26 mouse cellular contexts compared by ENCODE assay signal in genomic region chr10:122728172-122728571, GRCm38 (mm10). TPM values are rescaled to one million over a fixed set of nuclear protein-coding genes. Genes with fewer than 3 reads are reported as not detected.
DNase-seq lines count a peak whose midpoint lies in the region; ATAC-seq lines count a peak whose summit lies in the region.
"Had no signal": no experiment of that assay in that cellular context is flagged by ENCODE, and none has a peak within 500 bp of the region (broad histone marks: within the 10 kb centered on the region; RNA-seq: fewer than 3 reads in every experiment).

No protein-coding gene starts in this region.

- H3K4me1 ChIP-seq in heart, embryonic 10.5 days, result peaks cover 3% of the 10 kb centered on the region; the same call in 1 of the 2 replicates
- peaks cover 5% of the 10 kb centered on the region; the same call in 1 of the 2 replicates for H3K4me1 ChIP-seq in heart, embryonic 11.5 days (ENCODE audit: control insufficient read depth, insufficient read depth, low read length)
- H3K4me1 ChIP-seq: heart, embryonic 15.5 days; intestine, embryonic 15.5 days had no signal

- DNase-seq in heart, embryonic 10.5 days (ENCODE audit: low spot score), result peak; percentile 20
- DNase-seq in brain, adult 2 months (ENCODE audit: low read depth, low spot score), result peak; percentile 27
- peak; percentile 32 for DNase-seq in naive thymus-derived CD4-positive, alpha-beta T cell, adult 2 months (ENCODE audit: low read depth)
- no peak for DNase-seq in urinary bladder, postnatal 36 days (ENCODE audit: low spot score in 2 of 2)
- DNase-seq in T-cell, adult 2 months (ENCODE audit: low spot score), result no peak
- DNase-seq: adrenal gland, adult 2 months; adrenal gland, postnatal 14 days; B cell, adult 2 months; cerebellum, adult 11-12 months; cerebellum, adult 8-10 months; cerebellum, postnatal 10 days; forebrain, postnatal 0 days; gastrocnemius, postnatal 10 days; gastrocnemius, postnatal 36 days; heart, adult 2 months; heart, postnatal 10 days; heart, postnatal 36 days; kidney, adult 11 months; kidney, adult 8-10 months had no signal

- H3K27me3 ChIP-seq in heart, embryonic 10.5 days (ENCODE audit: insufficient read depth, poor library complexity, severe bottlenecking), result no peaks in the 10 kb centered on the region
- H3K27me3 ChIP-seq in heart, embryonic 11.5 days (ENCODE audit: control insufficient read depth, insufficient read depth, low read length), result no peaks in the 10 kb centered on the region
- H3K27me3 ChIP-seq: heart, embryonic 12.5 days; heart, embryonic 15.5 days; intestine, embryonic 15.5 days had no signal

- H3K27ac ChIP-seq in heart, embryonic 10.5 days, result no peak overlapping the region
- no peak overlapping the region for H3K27ac ChIP-seq in heart, embryonic 11.5 days (ENCODE audit: low read depth, low read length)
- H3K27ac ChIP-seq: heart, adult 2 months; heart, embryonic 15.5 days; hindbrain, embryonic 14.5 days; hindbrain, postnatal 0 days; intestine, embryonic 15.5 days had no signal

- H3K36me3 ChIP-seq in heart, embryonic 10.5 days, result no peaks in the 10 kb centered on the region
- H3K36me3 ChIP-seq in heart, embryonic 11.5 days (ENCODE audit: control insufficient read depth, insufficient read depth, low read length), result no peaks in the 10 kb centered on the region
- H3K36me3 ChIP-seq: heart, embryonic 12.5 days; heart, embryonic 15.5 days; intestine, embryonic 15.5 days had no signal

- no peaks in the 10 kb centered on the region for H3K9me3 ChIP-seq in heart, embryonic 10.5 days
- H3K9me3 ChIP-seq in heart, embryonic 11.5 days (replicated peaks; ENCODE audit: control insufficient read depth, low read length), result no peaks in the 10 kb centered on the region
- H3K9me3 ChIP-seq: heart, embryonic 12.5 days; heart, embryonic 15.5 days; intestine, embryonic 15.5 days had no signal

- no peak for ATAC-seq in heart, embryonic 11.5 days (replicated peaks; ENCODE audit: insufficient number of reproducible peaks, low FRiP score, low TSS enrichment)
- ATAC-seq: forebrain, embryonic 14.5 days; forebrain, postnatal 0 days; hindbrain, postnatal 0 days; intestine, embryonic 15.5 days had no signal

- no peak overlapping the region for H3K4me3 ChIP-seq in heart, embryonic 10.5 days
- no peak overlapping the region for H3K4me3 ChIP-seq in heart, embryonic 11.5 days (ENCODE audit: low read depth, low read length)
- H3K4me3 ChIP-seq: heart, adult 2 months; heart, embryonic 12.5 days; heart, embryonic 15.5 days; intestine, embryonic 15.5 days had no signal

- H3K4me2 ChIP-seq in heart, embryonic 11.5 days, result no peak overlapping the region
- H3K4me2 ChIP-seq: heart, embryonic 12.5 days; heart, embryonic 15.5 days; hindbrain, embryonic 14.5 days; intestine, embryonic 15.5 days had no signal

- no peak overlapping the region for H3K9ac ChIP-seq in heart, embryonic 11.5 days (ENCODE audit: low read depth, low read length)
- H3K9ac ChIP-seq: forebrain, postnatal 0 days; heart, embryonic 12.5 days; heart, embryonic 15.5 days; hindbrain, embryonic 14.5 days; intestine, embryonic 15.5 days had no signal

- 80% methylated on average over 2 of the region's 2 CpGs for WGBS in heart, embryonic 10.5 days
- 78% methylated on average over 2 of the region's 2 CpGs for WGBS in heart, embryonic 11.5 days (ENCODE audit: insufficient replicate concordance)

RNA-seq across cellular contexts. Expression of gene Ppm1h, which starts 49.6 kb away (rescaled TPM):
- polyA plus RNA-seq in heart, embryonic 10.5 days (2016; fragmentation: Nextera tagmentation; extraction: Ambion mirVana), result 2.3 and 3.7 TPM in 2 replicates
- 3.2 and 3.9 TPM in 2 replicates for polyA plus RNA-seq in heart, embryonic 11.5 days (2014; fragmentation: Nextera tagmentation; extraction: Ambion mirVana)

Comparison
In these comparisons a context has a peak if more than half of its experiments do, and no peak if none do; other contexts are left out.
1. DNase-seq: peak in heart, embryonic 10.5 days (single experiment), brain, adult 2 months (single experiment) and naive thymus-derived CD4-positive, alpha-beta T cell, adult 2 months (single experiment); none in urinary bladder, postnatal 36 days (0 of 2) and T-cell, adult 2 months (single experiment).